Mouse (Mus musculus) liver, embryonic 12.5 days (tissue): ENCODE results near the gene Slit3. TPM values are rescaled to one million over a fixed set of nuclear protein-coding genes. Genes with fewer than 3 reads are reported as not detected.

Experiments used
- ATAC-seq: fragments of 200-750 bp; cut with Nextera tagmentation; 2 replicates; pipeline ENCODE4 v1.8.0; 2017; ENCODE audit warnings: moderate number of reproducible peaks, mild to moderate bottlenecking, moderate library complexity
- H3K27ac ChIP-seq: fragments of 300-500 bp; sonication (generic); 2 replicates; pipeline ENCODE4 v1.5.1; 2016; ENCODE audit warnings: mild to moderate bottlenecking
- H3K27me3 ChIP-seq: fragments of 300-500 bp; sonication (generic); replicated peaks from 2 replicates; pipeline ENCODE4 v1.6.1; 2016; ENCODE audit warnings: mild to moderate bottlenecking, moderate library complexity
- H3K36me3 ChIP-seq: fragments of 300-500 bp; sonication (generic); 2 replicates; pipeline ENCODE4 v1.6.1; 2016; ENCODE audit warnings: mild to moderate bottlenecking, moderate library complexity
- H3K4me1 ChIP-seq: fragments of 300-500 bp; sonication (generic); 2 replicates; pipeline ENCODE4 v1.6.1; 2016
- H3K4me2 ChIP-seq: fragments of 300-500 bp; sonication (generic); 2 replicates; pipeline ENCODE4 v1.6.1; 2016; ENCODE audit warnings: mild to moderate bottlenecking, moderate library complexity
- H3K4me3 ChIP-seq: fragments of 300-500 bp; sonication (generic); 2 replicates; pipeline ENCODE4 v1.5.1; 2016; ENCODE audit warnings: mild to moderate bottlenecking, moderate library complexity
- H3K9ac ChIP-seq: fragments of 300-500 bp; sonication (generic); 2 replicates; pipeline ENCODE4 v1.6.1; 2016; ENCODE audit warnings: mild to moderate bottlenecking, moderate library complexity
- H3K9me3 ChIP-seq: fragments of 300-500 bp; sonication (generic); replicated peaks from 2 replicates; pipeline ENCODE4 v1.6.1; 2016; ENCODE audit warnings: mild to moderate bottlenecking, moderate library complexity
- WGBS: fragments of 180-500 bp; shearing (Covaris S2); methylation state at CpG from one replicate; pipeline ENCODE4 v1.1.7; 2016; ENCODE audit not compliant: insufficient replicate concordance; 5-methylcytosine and 5-hydroxymethylcytosine counted together
- polyA plus RNA-seq: library from polyadenylated mRNA; unstranded; fragments of >200 nt; fragmentation: Nextera tagmentation; extraction: Ambion mirVana; gene quantifications from 2 replicates; pipeline ENCODE4 v1.2.1, GENCODE M21; 2016

Slit3 gene
- polyA plus RNA-seq, 1 experiment from 2014 or later = 1.6 TPM

DNA sequence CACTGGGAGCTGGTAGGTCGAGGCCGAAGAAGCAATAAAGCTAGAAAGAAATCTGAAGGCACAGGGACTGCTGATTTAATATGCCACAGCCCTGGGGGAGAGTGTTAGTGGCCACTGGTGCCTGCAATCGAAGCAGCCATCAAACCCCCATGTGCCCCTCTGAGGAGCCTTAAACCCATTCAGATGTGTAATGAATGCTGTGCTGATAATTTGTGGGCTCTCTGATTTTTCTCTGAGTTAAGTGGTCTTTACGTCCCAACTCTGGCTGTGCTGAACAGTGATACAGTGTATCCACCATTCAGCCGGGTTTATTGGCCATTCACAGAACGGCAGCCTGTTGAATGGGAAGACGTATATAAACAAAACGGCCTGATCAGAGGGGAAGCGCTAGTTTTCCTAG, 83.1 kb downstream of the Slit3 start:
- ATAC-seq = no peak
- Histone ChIP-seq H3K4me2 (no peak overlapping the region), H3K36me3 (no peaks in the 10 kb centered on the region), H3K9me3 (no peaks in the 10 kb centered on the region), H3K4me1 (no peaks in the 10 kb centered on the region), H3K27me3 (0 out of 2 replicates have a peak, but pooled peaks cover 5% of the 10 kb centered on the region), H3K27ac (no peak overlapping the region), H3K4me3 (no peak overlapping the region), H3K9ac (no peak overlapping the region)
- WGBS = 53% methylated on average over 9 of the region's 9 CpGs

DNA sequence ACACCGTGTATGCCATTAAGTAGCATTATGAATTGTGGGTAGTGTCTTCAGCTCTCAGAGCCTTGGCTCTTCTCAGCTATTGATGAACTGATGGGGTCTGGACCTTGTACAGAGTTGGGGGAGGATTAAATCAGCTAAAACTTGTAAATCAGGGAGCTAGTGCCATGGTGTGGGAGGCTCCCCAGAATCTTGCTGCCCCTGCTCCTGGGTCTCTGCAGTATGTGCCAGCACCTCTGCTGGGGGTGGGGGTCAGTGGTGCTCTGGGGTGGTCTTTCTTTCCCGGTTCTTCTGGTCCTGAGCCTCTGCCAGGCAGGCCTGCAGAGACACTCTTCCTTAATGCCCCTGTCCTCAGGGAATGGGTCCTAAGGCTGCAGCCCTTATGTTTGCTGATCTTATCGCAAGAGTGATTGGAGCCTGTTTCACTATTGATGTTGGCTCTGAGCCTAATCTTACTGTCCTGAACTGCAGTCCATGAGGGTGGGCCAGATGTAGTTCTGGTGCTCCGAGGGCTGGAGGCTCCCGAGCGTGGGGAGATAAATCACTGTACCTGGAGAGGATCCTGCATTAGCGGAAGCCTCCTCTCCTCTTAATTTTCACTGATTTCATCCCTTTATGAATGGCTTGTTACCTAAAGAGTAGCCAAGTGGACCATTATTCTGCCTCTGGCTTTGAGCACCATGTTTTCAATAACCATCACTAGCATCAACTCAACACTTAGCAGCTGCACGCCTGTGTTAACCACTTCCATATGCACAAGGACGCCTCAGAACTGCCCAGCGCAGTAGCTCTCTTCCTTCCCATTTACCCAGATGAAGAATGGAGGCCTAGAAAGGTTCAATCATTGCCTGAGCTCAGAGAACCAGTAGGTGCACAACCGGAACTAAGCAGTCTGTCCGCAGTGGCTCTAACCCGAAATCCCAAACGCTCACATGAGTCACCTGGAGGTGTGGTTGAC, 90.0 kb downstream of the Slit3 start:
- Histone ChIP-seq H3K4me2 (no peak overlapping the region), H3K9me3 (no peaks in the 10 kb centered on the region), H3K27me3 (0 out of 2 replicates have a peak, but pooled peaks cover 9% of the 10 kb centered on the region), H3K27ac (no peak overlapping the region), H3K36me3 (no peaks in the 10 kb centered on the region), H3K4me1 (no peaks in the 10 kb centered on the region), H3K4me3 (no peak overlapping the region), H3K9ac (no peak overlapping the region)
- 63% methylated on average over 14 of the region's 14 CpGs for WGBS
- no peak for ATAC-seq

DNA sequence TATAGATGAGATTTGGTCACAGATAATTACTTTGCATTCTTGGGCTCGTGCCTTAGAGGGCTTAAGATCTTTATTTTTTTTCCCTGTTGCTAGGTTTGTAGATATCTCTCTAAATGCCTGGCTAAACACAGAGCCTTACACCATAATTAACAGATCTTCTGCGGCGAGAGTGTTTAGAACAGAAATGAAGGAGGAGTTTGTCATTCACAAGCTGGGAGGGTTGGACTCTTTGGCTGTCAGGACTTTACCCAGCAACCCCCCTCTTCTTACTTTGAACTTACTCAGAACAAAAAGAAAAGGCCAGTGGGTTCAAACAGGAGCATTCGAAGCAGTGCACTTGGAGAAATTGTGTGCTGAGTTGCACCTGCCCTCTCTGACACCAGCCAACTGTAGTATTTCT, 103.0 kb downstream of the Slit3 start:
- Histone ChIP-seq H3K27me3 (no peaks in the 10 kb centered on the region), H3K4me2 (no peak overlapping the region), H3K9ac (no peak overlapping the region), H3K36me3 (no peaks in the 10 kb centered on the region), H3K4me3 (no peak overlapping the region), H3K9me3 (no peaks in the 10 kb centered on the region), H3K27ac (no peak overlapping the region), H3K4me1 (no peaks in the 10 kb centered on the region)
- 65% methylated on average over 4 of the region's 4 CpGs for WGBS
- ATAC-seq = no peak

DNA sequence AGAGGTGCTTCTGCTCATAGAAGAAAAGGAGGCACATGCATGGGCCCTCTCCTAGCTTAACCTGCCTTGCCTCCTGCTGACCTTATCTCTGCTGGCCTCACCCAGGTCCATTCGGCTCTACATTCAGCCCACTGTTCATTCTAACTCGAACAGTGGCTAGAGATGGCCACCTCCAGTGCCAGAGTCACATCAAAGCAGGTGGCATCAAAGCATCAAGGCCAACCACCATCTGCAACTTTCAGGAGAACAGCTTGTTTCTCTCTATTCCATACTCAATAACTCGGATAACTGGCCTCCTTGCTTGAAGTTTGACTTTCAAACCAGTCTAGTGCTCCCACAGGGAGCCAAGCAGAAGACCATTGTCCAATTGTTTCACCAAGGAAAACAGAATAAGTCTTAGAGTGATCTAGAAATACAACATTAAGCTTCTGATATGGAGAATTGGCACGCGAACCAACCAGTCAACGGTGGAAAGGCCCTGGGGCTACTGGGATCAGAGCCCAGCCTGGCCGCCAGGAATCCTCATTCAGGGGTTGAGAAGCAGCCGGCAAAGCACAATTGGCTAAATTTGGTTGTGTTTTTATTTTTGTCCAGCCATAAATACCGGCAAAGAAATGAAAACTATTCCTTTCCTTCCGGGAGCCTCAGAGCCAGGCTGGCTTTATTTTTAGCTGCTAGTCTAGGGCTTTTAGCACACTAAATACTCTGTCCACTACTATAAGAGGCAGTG, 110.5 kb downstream of the Slit3 start:
- Histone ChIP-seq H3K36me3 (no peaks in the 10 kb centered on the region), H3K27ac (no peak overlapping the region), H3K4me2 (no peak overlapping the region), H3K4me3 (no peak overlapping the region), H3K9ac (no peak overlapping the region), H3K4me1 (no peaks in the 10 kb centered on the region), H3K27me3 (no peaks in the 10 kb centered on the region), H3K9me3 (no peaks in the 10 kb centered on the region)
- 68% methylated on average over 10 of the region's 10 CpGs for WGBS
- ATAC-seq = no peak

DNA sequence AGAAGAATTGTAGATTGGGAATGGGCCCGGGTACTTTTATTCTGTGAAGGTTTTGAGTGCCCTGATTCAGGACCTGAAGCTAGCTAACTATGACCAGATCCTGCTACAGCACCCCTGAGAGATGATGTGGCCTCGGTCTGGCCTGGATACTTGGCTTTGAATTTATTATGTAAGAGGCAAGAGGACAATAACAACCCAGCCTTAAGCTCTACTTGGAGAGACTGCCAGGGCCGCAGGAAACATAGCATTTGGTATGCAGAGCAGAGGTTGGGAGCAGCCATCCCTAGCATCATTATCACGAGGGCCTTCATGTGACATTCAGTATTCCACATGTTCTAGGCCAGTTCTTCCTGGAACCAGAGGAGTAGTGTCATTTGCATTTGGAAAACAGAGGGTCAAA, 111.3 kb downstream of the Slit3 start:
- WGBS = 58% methylated on average over 4 of the region's 4 CpGs

DNA sequence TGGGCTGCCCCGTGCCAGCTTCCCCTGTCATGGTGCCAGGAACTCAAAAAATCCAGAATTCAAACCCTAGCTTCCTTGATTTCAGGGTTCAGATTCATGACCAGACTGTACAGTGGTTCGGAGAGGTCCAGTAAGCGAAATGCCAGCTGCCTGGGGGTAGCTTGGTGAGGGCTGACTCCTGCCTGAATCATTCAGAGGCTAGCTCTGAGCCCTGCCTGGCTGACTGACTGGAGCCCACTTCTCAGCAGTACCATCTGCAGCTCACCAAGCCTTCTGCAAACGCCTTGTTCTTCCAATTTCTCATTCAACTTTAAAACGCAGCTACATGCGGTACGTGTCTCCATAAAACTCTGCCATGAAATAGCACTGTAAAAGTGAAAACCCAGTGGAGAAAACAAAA, 120.4 kb downstream of the Slit3 start:
- Histone ChIP-seq H3K27ac (no peak overlapping the region), H3K4me2 (no peak overlapping the region), H3K4me3 (no peak overlapping the region), H3K4me1 (no peaks in the 10 kb centered on the region), H3K9me3 (no peaks in the 10 kb centered on the region), H3K9ac (no peak overlapping the region), H3K27me3 (no peaks in the 10 kb centered on the region), H3K36me3 (no peaks in the 10 kb centered on the region)
- ATAC-seq = no peak
- whole genome bisulfite sequencing = 79% methylated on average over 7 of the region's 7 CpGs

More for the DNA sequence above, 111.3 kb downstream of the Slit3 start:
- Histone ChIP-seq H3K4me1 (no peaks in the 10 kb centered on the region), H3K4me2 (no peak overlapping the region), H3K36me3 (no peaks in the 10 kb centered on the region), H3K4me3 (no peak overlapping the region), H3K9ac (no peak overlapping the region), H3K9me3 (no peaks in the 10 kb centered on the region), H3K27me3 (no peaks in the 10 kb centered on the region), H3K27ac (no peak overlapping the region)
- ATAC-seq = no peak

DNA sequence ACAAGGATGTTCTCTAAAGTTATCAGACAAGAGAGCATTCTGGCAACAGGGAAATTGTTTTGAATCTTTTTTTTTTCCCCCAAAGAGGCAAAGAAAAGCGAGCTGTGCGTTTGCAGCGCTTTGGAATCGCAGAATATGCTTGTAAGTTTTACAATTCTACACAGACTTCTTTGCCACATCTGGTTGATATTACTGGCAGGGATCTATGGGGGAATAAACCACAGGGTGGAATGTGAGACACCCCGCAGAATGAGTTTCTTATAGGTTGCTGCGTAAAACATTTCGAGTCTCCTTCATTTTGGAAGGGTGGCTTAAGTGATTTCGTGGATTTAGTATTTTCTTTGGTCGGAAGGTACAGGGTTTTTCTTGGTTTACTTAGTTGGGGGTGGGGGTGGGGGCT, 122.6 kb downstream of the Slit3 start:
- H3K36me3 ChIP-seq = no peaks in the 10 kb centered on the region
- no peaks in the 10 kb centered on the region for H3K27me3 ChIP-seq
- no peak overlapping the region for H3K4me3 ChIP-seq
- no peak for ATAC-seq
- H3K27ac ChIP-seq = no peak overlapping the region
- H3K4me1 ChIP-seq = no peaks in the 10 kb centered on the region
- WGBS = 83% methylated on average over 9 of the region's 9 CpGs
- no peak overlapping the region for H3K9ac ChIP-seq
- H3K9me3 ChIP-seq = no peaks in the 10 kb centered on the region
- H3K4me2 ChIP-seq = no peak overlapping the region

DNA sequence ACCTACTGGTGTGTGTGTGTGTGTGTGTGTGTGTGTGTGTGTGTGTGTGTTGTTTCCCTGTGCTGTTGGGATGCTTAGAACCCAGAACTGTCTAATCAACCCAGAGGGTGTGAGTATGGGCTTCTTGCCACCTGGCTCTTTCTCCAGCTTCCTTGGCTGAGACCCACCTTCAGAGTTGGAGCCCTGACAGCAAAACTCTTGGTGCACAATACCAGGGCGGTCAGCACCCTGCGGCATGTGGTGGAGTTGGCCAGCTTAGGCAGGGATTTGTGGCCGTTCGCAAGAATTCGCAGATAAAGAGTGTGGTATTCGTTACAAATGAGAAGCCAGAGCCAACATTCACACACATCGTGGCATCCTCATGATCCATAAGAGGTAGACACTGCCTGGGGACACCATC, 123.5 kb downstream of the Slit3 start:
- no peak for ATAC-seq
- H3K27me3 ChIP-seq = no peaks in the 10 kb centered on the region
- WGBS = 74% methylated on average over 7 of the region's 7 CpGs
- H3K4me2 ChIP-seq = no peak overlapping the region
- no peaks in the 10 kb centered on the region for H3K36me3 ChIP-seq
- H3K9me3 ChIP-seq = no peaks in the 10 kb centered on the region
- H3K4me3 ChIP-seq = no peak overlapping the region
- H3K4me1 ChIP-seq = no peaks in the 10 kb centered on the region
- H3K9ac ChIP-seq = no peak overlapping the region
- no peak overlapping the region for H3K27ac ChIP-seq

DNA sequence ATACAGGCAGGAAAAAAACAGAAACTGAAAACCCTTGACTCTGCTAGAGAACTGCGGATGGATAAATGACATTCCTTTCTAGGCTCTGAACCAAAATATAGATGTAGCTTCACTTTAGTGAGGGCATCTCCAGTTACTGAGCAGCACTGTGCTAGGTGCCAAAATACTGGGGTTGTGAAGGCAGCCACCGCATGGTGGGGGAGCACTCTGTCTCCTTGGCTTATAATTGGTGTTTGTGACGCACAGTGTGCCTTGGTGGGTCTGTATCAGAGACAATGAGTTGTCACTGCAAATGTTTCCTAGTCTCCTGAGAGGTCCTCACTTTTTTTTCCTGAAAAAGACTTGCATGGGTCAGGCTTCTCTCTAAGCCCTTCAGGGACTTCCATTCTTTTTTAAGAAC, 125.6 kb downstream of the Slit3 start:
- Histone ChIP-seq H3K4me3 (no peak overlapping the region), H3K4me2 (no peak overlapping the region), H3K27me3 (no peaks in the 10 kb centered on the region), H3K27ac (no peak overlapping the region), H3K9ac (no peak overlapping the region), H3K36me3 (no peaks in the 10 kb centered on the region), H3K9me3 (no peaks in the 10 kb centered on the region), H3K4me1 (no peaks in the 10 kb centered on the region)
- WGBS = 56% methylated on average over 3 of the region's 3 CpGs
- ATAC-seq = no peak

DNA sequence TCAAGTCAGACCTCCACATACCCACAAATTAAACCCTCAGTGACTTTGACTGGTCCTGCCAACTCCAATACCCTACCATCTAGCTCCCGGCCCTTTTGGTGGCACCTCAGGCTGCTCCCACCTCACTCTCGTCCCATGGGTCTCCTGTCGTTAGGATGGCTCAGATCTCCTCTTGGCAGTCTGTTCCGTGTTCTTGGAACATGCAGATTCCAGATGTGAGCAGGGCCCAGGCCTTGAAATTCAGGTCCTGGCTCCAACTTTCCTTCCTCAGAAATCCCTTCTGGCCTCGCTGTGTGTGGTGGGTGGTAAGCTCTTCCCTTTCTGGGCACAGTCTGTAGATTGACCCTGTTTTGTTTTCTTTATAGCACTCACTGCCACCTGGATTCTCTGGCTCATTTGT, 127.1 kb downstream of the Slit3 start:
- no peaks in the 10 kb centered on the region for H3K36me3 ChIP-seq
- WGBS = 60% methylated on average over 5 of the region's 5 CpGs
- ATAC-seq = no peak

DNA sequence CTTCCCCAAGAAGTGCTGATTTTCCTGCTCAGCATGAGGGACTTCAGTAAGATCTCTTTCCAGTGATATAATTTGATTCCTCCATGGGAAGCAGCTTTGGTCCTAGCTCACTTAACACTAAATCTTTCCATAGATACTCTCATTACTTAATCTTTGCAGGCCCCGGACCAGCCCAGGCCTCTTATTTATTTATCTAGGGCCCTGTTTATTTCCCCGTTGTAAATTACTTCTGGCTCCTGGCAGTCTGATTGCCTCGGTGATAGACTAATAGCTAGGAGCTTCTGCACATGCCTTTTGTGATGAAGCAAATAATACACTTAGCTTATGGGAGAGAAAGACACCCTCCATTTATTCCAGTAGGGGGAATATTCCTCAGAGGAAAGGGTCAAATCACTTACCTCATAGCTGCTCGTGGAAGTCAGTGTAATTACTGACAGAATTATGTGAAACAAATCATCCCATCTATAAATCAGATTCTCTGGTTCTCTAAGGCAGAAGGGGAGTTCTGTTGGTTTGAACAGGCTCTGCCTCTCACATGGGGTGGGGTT, 129.9 kb downstream of the Slit3 start:
- 51% methylated on average over 4 of the region's 4 CpGs for WGBS
- H3K36me3 ChIP-seq = no peaks in the 10 kb centered on the region
- H3K4me1 ChIP-seq = no peaks in the 10 kb centered on the region
- no peaks in the 10 kb centered on the region for H3K27me3 ChIP-seq
- ATAC-seq = no peak
- H3K9ac ChIP-seq = no peak overlapping the region
- no peak overlapping the region for H3K4me2 ChIP-seq
- no peak overlapping the region for H3K4me3 ChIP-seq
- no peaks in the 10 kb centered on the region for H3K9me3 ChIP-seq
- no peak overlapping the region for H3K27ac ChIP-seq

More for the DNA sequence above, 127.1 kb downstream of the Slit3 start:
- Histone ChIP-seq H3K4me2 (no peak overlapping the region), H3K27ac (no peak overlapping the region), H3K9me3 (no peaks in the 10 kb centered on the region), H3K4me3 (no peak overlapping the region), H3K27me3 (no peaks in the 10 kb centered on the region), H3K9ac (no peak overlapping the region), H3K4me1 (no peaks in the 10 kb centered on the region)

DNA sequence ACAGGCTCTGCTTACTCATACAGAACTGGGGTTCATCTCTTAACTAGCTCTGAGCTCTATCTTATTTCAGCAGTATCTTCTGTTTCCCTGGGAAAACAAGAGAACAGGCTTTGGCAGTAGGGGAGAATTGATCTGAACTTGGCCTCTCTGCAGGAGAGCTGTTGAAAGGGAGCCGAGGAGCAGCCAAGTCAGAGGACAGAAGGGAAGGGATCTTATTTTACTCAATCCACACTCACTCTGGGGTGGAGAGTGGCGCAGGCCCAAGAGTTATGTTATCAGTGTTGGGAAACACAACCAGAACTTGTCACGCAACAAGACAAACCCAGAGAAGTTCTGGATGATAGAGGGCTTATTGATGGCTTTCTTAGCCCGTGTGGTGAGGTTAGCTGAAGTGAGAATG, 130.9 kb downstream of the Slit3 start:
- no peaks in the 10 kb centered on the region for H3K9me3 ChIP-seq
- no peaks in the 10 kb centered on the region for H3K4me1 ChIP-seq
- no peak overlapping the region for H3K4me3 ChIP-seq
- no peak overlapping the region for H3K4me2 ChIP-seq
- H3K9ac ChIP-seq = no peak overlapping the region
- no peak overlapping the region for H3K27ac ChIP-seq
- H3K27me3 ChIP-seq = no peaks in the 10 kb centered on the region
- H3K36me3 ChIP-seq = no peaks in the 10 kb centered on the region
- 53% methylated on average over 4 of the region's 4 CpGs for whole genome bisulfite sequencing
- ATAC-seq = no peak
